Mouse (Mus musculus) kidney, adult 2 months (tissue): Measurements from ENCODE around the gene Ndufs6.

Experiments used
- CTCF ChIP-seq: fragments of 200-500 bp; conservative IDR thresholded peaks from 2 replicates; pipeline ENCODE4 v1.5.1; 2011; ENCODE audit warnings: low read depth, mild to moderate bottlenecking, control low read depth, low read length, moderate library complexity, mixed read lengths; ENCODE audit not compliant: insufficient read depth, insufficient read length
- POLR2A ChIP-seq: fragments of 200-500 bp; IDR thresholded peaks from one replicate; pipeline ENCODE4 v1.6.1; 2011; ENCODE audit warnings: low read depth, low read length, control low read depth

- TF ChIP-seq CTCF = no peak
- TF ChIP-seq POLR2A = no peak
These were observed 19.7 kb upstream of the Ndufs6 start for GRCm38 (mm10) chr13:73347922-73348650.
